Mouse (Mus musculus): ENCODE data around the gene Slc24a5.

Slc24a5 gene

DNA sequence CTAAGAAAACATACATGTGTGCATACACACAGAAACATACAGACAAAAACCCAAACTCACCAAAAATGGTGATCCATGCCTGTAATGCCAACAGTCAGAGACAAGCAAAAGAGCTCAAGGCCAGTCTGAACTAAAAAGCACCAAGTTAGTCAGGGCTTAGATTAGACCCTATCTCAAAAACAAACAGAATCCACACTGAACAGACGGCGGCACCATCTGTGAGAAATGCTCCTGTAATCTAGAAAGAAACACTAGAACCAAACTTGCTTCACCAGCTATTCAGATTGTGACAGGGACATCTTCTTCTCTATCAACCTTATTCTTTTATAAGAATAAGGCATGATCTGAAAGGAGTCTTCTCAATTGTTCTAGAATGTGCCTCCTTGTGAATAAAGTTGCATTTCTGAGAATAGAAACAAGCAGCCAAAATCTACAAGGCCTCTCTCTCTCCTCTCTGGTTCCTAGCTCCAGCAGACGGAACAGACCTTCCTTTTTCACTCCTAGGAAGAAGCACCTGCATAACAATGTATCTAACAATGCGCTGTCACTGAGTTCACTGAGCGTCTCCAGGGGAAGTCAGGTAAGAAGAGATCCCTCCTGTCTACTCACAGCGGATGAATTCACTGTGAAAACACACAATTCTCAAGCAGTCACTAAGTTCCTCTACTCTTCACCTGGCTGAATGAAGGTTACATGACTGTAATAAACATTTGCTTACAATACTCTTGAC, 51.6 kb downstream of the Slc24a5 start:
- no peak for DNase-seq (ENCODE audit: low read depth in 1 of 2, low spot score in 2 of 2)

DNA sequence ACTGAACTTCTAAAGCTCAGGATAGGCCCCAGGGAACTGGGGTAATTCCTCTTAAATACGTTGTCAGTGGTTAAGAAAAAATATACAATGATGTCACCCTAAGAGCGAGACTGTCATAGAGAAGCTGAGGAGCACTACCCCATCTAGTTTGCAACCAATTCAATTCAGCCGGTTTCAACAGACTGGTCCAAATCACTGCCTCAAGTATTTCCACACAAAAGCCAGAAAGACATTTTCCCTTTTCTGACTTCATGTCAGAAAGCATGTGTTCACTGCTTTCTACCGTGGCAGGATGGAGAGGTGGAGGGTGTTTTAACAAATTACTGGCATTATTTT, 54.3 kb downstream of the Slc24a5 start:
- no peak for DNase-seq (ENCODE audit: low read depth in 1 of 2, low spot score in 2 of 2)

DNA sequence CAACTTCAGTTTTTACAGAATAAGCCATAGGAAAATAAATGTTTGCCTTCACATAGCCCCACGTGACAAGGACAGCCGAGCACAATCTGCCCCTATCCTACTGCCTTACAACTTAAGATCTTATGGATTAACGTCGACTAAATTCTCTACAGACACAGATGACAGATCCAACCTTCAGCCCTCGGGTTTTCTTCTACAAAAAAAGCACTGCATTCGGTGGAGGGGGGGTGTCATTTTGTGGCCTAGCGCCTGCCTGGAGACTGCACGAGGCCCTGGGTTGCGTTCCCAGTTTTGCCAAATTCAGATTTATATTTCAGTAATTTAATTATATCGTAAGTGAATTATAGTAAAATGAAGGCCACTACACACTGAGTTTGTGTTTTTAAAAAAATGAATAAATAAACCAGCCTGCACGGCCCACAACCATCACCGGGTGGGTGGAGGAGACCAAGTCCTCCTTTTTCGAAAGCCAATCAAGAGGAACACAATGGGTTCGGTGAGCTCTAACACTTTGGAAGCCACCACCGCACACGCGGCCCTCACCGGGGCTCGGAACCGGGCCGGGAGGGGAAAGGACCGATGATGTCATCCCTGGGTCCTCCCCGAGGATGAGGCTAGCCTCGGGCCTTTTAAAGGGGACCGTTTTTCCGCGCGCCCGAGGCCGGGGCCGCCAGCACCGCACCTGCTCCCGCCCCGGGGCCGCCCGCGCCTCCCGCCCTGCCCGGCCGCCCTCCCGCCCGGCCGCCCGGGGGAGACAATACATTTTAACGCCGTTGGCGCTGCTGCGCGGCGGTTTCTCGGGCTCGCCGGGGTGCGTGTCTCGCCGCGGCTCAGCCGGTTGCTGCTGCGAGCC, 54.9 kb downstream of the Slc24a5 start:
- no peak for DNase-seq (ENCODE audit: low read depth in 1 of 2, low spot score in 2 of 2)

DNA sequence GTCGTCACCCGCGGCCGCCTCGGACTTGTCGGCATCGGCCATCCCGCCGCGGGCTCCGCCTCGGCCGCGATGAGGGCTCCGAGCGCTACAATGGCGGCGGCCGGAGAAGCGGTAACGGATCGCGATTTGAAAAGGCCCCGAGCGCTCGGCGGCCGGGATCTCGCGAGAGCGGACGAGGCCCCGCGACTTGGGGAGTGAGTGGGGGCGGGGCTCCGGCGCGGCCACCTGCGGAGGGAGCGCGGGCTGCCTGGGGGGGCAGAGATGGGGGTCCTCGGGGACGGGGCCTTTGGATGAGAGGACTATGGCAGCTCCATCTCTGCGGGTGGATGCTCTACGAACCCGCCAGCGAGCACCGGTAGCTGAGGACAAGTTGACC, 55.5 kb downstream of the Slc24a5 start, which contains the start of gene Myef2:
Gene Myef2 (minus strand): TSS at position 185 of the 376 bp plus-strand sequence.
- peak; percentile 23 to 54 for DNase-seq (ENCODE audit: low read depth in 1 of 2, low spot score in 2 of 2)

DNA sequence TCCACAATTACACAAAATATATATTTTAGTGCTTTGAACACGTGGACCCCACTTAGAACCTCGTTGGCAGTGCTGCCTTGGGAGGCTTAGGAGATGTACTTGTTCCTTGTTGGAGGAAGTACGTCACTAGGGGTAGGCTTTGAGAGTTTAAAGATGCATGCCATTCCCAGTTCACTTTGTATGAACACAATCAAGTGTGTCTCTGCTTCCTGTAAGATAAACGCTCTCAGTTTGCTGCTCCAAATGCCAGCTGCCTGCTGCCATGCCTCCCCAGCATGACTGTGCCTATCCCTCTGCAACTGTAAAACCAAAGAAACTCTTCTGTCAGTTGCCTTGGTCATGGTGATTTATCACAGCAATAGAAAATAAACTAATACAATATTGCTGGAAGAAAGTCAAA, 57.9 kb downstream of the Slc24a5 start:
- no peak for DNase-seq (ENCODE audit: low read depth in 1 of 2, low spot score in 2 of 2)

DNA sequence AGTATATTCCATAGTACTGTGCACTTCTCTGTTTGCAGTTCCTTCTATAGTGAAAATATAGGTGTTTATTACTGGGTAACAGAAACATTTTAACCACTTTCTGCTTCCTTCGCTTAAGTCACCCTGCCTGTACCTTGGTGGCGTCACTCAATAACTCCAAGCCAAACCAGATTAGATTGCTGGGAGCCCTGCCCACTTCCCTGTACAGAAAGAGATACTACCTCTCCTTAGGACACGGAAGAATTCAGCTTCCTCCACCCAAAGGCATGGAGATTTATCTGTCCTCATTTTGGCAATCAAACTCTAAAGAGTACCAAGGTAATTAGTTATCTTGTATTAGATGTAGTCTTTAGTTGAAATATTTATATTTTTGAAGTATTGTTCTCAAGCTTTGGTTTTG, 58.9 kb downstream of the Slc24a5 start:
- DNase-seq (ENCODE audit: low read depth in 1 of 2, low spot score in 2 of 2) = no peak

DNA sequence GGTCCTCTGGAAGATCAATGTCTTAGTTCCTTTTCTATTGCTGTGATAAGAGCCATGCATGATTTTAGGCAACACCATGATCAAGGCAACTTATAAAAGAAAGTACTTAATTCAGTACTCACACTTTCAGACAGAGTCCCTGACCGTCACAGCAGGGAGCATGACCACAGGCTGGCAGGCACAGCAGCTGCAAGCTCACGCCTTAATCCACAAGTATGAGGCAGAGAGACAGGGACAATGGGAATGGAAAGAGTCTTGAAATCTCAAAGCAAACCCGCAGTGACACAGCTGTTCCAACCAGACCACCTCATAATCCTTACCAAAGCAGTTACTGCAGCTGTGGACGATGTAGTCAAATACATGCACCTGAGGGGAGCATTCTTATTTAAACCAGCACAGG, 66.2 kb downstream of the Slc24a5 start:
- no peak for DNase-seq (ENCODE audit: low read depth in 1 of 2, low spot score in 2 of 2)

DNA sequence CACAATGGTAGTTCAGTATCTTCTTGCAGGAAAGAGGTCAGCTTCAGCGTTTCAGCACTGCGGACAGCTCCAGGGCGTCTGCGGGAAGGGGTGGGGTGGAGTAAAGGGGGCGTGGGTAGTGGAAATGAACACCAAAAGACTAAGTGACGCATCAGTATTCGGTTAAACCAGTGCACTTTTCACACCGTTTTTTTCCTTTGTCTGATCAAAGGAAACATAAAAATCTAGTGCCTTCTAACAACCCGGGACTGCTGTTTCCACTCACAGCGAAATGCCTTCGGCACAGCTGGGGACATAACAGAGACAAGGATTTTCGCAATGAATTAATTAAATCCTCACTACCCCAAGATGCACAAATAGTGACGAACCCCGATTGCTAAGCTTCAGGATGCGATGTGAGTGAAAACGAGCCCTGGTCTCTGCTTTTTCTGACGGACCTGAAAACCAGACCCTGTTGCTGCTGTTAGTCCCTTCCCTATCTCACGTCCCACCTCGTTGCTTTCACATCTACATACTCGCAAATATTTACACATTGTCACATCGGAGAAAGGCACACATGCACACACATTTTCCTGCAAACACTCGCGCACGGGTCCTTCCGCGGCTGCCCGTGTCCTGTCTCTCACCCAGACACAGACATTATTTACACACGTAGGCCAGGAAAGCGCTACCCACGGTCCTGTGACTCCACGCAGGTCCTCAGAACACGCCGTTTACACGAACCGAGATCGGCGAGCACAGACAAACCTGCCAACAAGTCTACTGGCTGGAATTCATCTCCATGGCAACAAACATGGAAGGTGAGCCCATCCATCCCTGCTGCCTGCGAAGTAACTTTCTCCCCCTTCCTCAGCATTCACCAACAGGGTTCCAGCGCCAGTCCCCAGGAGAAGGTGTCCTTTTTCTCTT, 68.2 kb downstream of the Slc24a5 start, which contains the start of gene Ctxn2:
Gene Ctxn2 (plus strand): TSS at position 790 of the 909 bp plus-strand sequence.
- DNase-seq (ENCODE audit: low read depth in 1 of 2, low spot score in 2 of 2) = peak in 1 of 2 experiments; percentile 27

DNA sequence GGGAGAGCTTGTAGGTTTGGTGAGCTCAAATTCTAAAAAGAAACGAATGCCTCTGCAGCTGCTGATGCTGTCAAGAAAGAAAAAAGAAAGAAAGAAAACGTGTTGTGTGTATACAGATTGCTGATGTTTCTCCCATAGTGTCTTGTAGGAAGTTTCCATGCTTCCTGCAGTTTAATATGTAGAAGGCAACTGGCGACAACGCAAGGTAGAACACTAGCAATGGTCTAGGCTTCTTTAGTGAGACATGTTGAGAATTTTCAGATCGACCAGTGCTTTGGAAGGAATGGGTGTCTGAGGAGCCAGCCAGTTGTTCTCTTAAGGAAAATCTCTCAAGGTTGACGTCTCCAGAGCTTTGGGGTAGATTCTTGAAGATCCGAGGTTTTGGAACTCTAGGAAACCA, 68.9 kb downstream of the Slc24a5 start:
- no peak for DNase-seq (ENCODE audit: low read depth in 1 of 2, low spot score in 2 of 2)
